Mouse (Mus musculus) heart, postnatal 25 days (tissue): ENCODE data around the gene Adgrg1. TPM values are rescaled to one million over a fixed set of nuclear protein-coding genes. Genes with fewer than 3 reads are reported as not detected.
"Not testable (repeated sequence)": the region's sequence is repeated elsewhere in the genome, so short reads cannot be mapped to it uniquely, and the experiment has no call there.

Experiments used
- DNase-seq: peaks from one replicate; pipeline ENCODE4 v3.0.0; 2022; ENCODE audit warnings: low spot score
- intact Hi-C: fragments of 180-260 bp; cut with DNase I; formaldehyde crosslinking; loops from one replicate; pipeline ENCODE4 v1.15.1; 2025
- total RNA-seq, 2 experiments: library from RNA; stranded (reverse); gene quantifications; 2 replicates each; pipeline ENCODE4 v1.2.3; 2021

The Adgrg1 gene
- total RNA-seq, 2 experiments from 2014 or later, result 38.6 to 48.7 TPM

- DNase-seq, result no peak
- intact Hi-C loops, result loop anchor here (5.0 kb wide), 1 partner anchor 57 kb away; no protein-coding TSS in a partner anchor
Measured at GRCm38 (mm10) chr8:95020293-95020777, 45.8 kb downstream of the Adgrg1 start.

DNA sequence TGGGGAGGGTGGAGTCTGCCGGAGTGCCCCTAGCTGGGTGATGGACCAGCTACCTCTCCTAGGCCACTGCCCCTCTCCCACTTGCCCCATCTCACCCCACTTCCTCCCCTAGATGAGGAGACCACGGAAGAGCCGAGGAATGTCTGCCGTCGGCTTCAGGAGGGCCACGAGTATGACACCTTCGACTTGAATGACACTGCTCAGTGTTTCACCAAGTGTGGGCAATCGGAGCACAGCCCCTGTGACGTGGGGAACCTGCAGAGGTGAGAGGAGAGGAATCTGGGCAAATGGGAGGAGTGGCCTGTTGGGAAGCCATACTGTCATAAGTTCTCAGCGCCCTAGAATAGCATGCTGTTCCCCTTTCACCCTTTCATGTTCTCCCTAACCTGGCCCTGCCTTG, 46.3 kb downstream of the Adgrg1 start:
- DNase-seq, result no peak
- intact Hi-C loops, result loop anchor here (5.0 kb wide), 1 partner anchor 56 kb away; no protein-coding TSS in a partner anchor

DNA sequence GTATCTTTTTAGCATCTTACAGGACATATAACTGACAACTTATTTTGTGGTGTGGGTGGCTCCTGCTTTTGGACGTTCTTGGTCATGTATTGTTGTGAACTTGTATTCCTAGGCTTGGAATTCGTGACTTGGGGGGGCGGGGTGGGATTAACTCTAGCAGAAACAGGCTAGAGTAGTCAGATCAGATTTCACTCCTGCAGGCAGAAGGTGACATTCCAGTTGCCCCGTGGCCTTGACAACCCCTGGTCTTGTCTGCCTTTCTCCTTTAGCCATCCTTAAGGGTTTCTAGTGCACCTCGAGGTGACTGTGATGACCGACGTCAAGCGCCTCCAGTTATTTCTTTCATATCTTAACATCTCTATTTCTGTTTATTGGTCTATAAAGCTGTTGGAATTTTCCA, 48.6 kb downstream of the Adgrg1 start:
- intact Hi-C loops, result loop anchor here (5.0 kb wide), 1 partner anchor 54 kb away; no protein-coding TSS in a partner anchor
- DNase-seq, result no peak

DNA sequence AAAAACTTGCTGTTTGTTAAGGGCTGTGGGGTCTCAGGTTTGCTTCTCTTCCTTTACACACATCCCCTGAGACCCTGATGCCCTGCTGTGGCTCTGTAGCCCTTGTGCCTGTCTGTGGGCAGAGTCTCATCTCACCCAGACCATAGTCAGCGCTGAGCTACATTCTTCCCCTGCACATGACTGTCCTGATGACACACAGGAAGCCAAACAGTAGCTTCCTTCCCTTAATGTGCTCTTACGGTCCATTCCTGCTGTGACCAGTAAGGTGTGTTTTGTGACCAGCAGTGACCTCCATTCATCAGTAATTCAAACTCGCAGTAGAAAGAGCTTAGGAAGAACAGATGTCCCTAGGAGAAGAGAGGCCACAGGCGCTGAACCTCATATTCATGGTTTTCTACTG, 49.8 kb downstream of the Adgrg1 start:
- DNase-seq, result no peak
- intact Hi-C loops, result loop anchor here (5.0 kb wide), 1 partner anchor 53 kb away; no protein-coding TSS in a partner anchor

DNA sequence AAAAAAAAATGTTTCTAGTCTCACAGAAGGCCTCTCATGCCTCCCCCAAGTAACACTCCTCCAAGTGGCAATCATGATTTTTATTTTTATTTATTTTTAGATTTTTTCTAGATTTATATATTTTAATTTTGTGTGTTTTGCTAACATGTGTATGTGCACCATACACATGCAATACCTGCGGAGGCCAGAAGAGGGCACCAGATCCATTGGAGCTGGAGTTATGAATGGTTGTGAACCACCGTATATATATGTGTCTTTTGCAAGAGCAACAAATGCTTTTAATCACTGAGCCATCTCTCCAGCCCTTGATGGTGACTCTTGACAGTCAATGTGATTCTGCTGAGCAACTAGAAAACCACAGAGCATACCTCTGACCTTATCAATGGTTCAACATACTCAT, 50.9 kb downstream of the Adgrg1 start:
- no peak for DNase-seq
- intact Hi-C loops, result no loop called here

- intact Hi-C loops, DNase-seq: not testable (repeated sequence)
Measured at GRCm38 (mm10) chr8:95028391-95028790, 53.8 kb downstream of the Adgrg1 start.

GRCm38 (mm10) chr8:95037106-95037925, 62.8 kb downstream of the Adgrg1 start:
- no peak for DNase-seq
- intact Hi-C loops, result no loop called here

DNA sequence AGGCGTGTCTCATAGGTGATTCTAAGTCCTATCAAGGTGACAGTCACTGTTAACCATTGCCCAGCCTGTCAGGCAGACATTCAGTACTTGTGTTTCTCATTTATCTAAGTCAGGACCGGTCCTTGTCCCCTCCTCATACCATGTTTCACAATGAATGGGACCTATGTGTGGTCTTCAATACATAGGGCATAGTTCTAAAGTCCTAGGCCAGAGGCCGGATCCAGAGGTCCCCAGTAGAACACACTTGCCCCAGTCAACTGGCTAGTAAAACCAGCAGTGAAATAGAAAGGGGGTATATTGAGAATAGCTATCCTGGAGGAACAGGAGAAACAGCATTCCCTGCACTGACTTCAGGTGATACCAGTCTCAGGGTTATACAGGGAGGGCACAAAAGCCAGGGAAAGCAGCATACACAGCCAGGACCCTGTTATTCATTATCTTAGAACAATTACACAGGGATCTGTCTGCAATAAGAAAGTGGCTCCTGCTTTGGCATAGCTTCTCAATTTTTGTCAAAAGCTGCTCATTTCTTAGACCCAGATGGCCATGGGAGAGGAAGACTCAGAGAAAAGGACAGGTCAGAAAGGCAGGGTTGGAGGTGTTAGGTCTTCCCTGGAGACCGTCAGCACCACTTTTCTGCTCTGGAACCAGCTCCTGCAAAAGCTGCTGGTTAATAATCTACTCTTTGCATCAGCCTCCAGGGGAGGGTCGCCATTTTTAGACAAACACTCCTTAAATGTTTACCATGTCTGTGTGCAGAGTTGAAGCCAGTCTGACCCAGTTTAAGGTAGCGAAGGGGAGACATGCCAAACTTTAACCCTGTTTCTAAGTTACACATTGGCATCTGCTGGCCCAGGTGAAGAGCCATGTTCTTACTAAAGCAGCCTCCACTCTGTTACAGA, 67.6 kb downstream of the Adgrg1 start:
- intact Hi-C loops, result no loop called here
- DNase-seq, result no peak

GRCm38 (mm10) chr8:95044811-95045210, 70.3 kb downstream of the Adgrg1 start:
- intact Hi-C loops, result no loop called here
- no peak for DNase-seq

DNA sequence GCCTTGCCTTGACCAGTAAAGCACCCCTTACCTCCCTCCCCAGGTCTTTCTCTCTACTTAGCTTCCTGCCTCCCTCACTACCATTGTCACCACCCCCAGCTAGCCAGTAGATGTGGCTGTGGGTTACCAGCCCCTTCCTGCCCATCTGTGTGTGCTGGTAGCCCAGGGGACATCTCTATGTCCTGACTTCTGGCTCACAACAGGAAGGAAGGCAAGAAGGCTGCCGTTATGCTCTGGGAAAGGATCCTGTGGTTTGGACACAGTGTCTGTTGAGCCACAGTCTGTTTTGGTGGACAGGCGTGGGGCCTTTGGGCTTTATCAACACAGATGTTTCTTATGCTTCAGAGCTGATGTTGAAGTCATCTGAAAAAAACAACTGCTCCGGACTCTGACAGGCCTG, 72.4 kb downstream of the Adgrg1 start:
- DNase-seq, result no peak
- intact Hi-C loops, result no loop called here

DNA sequence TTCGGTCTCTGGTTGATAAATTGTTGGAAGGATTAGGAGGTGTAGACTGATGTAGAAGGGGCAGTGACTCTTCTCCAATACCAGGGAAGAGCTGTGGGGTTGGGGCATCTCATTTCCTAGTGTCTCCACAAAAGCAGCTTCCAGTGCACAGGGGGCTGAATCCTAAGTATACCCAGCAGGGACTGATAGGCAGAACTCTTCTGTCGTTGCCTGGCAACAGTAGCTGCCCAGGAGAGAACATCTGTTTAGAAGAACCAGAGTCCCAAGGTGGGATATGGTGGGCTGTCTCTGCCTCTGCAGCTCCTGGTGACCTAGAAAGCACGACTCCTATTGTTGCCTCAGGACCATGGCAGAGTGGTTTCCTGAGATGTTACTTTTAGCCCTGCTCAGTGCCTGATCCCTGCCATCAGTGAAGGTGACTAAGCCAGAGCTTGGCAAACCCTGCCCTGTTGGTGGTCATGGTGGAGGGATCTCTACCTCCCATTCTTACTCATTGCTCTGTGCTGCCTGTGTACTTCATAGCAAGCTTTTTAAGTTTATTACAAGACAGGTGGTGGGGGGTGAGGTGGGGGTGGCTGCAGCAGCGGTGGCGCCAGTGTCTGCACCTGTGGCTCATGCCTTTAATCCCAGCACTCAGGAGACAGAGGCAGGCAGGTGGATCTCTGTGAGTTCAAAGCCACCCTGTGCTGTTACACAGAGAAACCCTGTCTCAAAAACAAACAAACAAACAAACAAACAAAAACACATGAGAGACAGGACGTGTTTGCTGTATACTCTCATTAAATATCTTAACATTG, 73.5 kb downstream of the Adgrg1 start:
- intact Hi-C loops, result no loop called here
- no peak for DNase-seq

DNA sequence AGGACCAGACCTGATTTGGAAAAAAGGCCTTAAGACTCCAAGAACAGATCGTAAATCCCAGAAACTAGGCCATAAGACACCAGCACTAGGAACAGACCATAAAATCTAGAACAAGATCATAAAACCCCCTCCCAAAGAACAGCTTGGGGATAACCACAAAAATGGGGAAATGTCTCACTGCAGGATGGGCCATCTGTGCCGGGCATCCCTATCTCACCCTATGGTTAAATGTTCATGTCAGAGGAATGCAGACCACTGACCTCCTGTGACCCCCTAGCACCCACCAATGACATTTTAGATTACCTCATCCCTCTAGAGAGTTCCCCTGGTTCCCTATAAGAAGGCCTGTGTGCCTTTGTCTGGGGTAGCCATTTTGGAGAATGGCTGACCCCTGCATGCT, 75.1 kb downstream of the Adgrg1 start:
- no peak for DNase-seq
- intact Hi-C loops, result no loop called here

DNA sequence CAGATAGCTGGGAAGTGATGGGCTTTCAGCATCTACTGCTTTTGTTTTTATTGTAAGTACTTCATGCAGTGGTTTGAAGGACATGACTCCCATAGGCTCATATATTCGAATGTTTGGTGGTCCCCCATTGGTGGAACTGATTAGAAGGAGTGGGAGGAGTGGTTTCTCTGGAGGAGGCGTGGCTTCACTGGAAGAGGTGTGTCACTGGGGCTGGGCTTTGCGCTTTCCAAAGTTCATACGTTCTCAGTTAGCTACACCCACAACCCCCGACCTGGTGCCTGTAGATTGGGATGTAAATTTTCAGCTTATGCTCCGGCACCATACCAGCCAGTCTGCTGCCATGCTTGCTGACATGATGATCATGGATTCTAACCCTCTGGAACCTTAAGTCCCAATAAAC, 79.9 kb downstream of the Adgrg1 start:
- no peak for DNase-seq
- intact Hi-C loops, result no loop called here

DNA sequence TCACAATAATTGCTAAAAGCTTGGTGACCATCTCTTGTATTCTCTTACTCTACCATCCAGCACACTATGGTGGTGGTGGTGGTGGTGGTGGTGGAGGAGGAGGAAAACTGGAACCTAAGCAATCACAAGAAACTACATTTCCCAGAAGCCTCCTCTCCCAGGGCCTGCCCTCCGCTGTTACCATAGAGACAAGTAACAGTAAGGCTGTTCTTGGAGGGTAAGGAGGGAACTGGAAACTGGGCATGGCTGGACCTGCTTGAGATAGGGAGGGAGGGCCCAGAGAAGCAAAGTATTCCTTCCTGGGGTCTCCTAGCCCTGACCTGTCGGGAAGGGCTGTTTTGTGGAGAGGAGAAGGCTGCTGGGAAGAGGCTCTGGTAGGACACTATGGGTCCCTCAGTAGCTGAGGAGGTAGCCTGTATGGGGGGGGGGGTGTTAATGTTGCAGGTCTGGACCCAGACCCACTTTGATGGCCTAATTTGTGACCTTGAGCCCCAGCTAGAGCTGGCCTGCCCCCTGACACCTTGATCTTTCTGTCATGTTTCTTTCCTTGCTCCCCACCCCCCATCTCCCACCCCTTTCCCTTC, 80.5 kb downstream of the Adgrg1 start, which contains the start of gene Drc7:
Drc7 (plus strand) TSS at position 177 of the 584 bp plus-strand sequence.
- no peak for DNase-seq
- intact Hi-C loops, result no loop called here

GRCm38 (mm10) chr8:95056414-95056813, 81.9 kb downstream of the Adgrg1 start:
- intact Hi-C loops, result no loop called here
- no peak for DNase-seq

DNA sequence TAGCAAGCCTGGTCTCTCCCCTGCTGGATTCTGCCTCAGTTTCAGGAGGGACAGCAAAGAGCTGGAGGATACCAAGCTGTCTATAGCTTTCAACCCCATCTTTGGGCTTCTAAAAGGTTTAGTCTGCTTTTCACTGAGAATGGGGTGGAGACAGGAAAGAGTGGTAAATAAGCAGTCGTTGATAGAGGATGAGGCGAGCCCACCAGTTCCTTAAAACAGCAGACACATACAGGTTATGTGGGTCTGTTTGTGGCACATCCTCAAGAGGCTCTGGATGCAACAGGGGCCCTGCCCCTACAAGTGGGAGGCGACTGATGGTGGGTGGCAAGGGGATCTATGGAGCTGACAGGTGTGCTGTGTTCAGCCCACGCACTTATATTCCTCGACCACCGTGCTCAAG, 84.1 kb downstream of the Adgrg1 start:
- DNase-seq, result no peak
- intact Hi-C loops, result no loop called here

DNA sequence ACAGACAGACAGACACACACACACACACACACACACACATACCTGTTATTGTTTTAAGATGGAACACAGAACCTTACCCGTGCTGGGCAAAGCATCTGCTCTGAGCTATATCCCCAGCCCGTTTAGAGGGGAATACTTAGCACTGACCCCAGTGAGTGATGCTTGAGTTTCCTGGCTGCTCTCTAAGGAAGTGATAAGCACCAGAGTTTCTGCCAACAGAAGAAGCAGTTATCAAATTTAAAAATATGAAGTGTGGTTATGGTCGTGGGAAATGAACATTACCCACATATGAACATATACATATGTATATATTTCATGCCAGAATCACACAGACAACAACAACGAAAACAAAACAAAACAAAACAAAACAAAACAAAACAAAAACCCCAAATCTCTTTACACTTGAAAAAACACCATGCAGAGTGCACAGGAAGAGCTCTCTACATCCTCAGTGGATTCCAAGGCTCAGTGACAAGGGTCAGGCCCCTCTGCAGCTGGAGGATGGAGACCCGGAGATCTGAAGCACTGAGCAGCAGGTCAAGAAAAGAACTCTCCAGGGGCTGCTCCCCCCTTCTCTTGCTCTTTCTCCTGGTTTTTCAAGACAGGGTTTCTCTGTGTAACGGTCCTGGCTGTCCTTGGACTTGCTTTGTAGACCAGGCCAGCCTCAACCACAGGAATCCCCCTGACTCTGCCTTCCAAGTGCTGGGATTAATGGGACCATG, 85.4 kb downstream of the Adgrg1 start:
- no peak for DNase-seq
- intact Hi-C loops, result no loop called here
